Mouse (Mus musculus) NIH3T3 (cell line): ENCODE results near the gene Plcb2.

ENCODE experiments used
- DNase-seq: peaks from one replicate; pipeline ENCODE4 v3.0.0-alpha.2; 2012; ENCODE audit warnings: low read depth

Gene Plcb2

GRCm38 (mm10) chr2:118728337-118728736 is at the start of gene Plcb2:
Gene Plcb2, minus strand, starts transcription at chr2:118728438.
- no peak for DNase-seq

GRCm38 (mm10) chr2:118776295-118776694 is 48.1 kb upstream of the Plcb2 start:
- DNase-seq, result no peak

DNA sequence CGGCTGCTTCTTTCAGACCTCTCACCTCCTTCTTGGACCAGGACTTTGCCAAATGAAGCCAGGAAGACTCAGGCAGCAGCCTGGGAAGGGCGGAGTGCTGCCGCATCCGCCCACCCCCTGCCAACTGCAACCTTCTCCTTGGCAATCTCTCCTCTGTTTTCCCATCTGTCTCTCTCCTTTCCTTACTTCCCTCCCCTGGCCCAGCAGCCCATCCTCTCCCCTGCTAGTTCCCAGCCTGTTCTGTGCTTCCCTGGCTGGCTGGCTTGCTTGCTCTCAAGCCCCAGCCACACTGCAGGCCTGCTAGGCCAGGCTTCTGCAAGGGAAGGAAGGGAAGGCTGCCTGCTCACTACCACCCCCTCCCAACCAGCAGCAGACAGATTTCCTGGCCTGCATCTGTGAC is 47.6 kb upstream of the Plcb2 start:
- peak; percentile 68 for DNase-seq

- peak; percentile 73 for DNase-seq
Observed at GRCm38 (mm10) chr2:118775396-118775795, 47.2 kb upstream of the Plcb2 start.

GRCm38 (mm10) chr2:118774536-118774935 is 46.3 kb upstream of the Plcb2 start:
- DNase-seq, result no peak

DNA sequence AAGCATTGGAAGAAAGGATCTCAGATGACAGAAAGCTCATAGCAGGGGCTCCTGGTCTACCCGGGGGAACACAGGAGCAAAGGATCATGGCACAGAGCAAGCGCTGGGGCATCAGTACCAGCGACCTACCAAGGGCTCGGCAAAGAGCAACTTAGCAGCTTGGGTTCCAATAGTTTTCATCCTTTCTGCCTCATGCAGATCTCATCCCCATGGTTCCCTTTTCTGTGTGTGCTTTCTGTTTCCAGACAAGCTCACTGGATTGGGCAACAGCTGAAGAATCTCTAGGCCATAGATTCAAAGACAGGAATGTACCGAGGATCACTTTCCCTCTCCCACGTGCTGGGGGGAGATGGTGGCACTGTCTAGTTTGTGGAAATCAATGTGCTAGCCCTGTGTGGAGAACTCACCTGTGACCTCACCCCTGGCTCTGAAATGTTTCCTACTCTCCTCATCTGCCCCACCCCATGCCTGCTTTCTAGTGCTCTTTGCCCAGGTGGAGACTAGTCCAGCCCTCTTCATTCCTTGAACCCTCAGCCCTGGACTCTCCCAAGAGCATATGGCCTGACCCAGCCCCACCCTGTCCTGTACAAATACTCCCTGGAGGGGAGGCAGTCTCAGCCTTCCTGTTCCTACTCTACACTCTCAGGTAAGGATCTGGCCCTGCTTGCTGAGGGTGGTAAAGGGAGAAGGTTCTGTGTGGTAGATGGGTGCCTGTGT is 44.1 kb upstream of the Plcb2 start, which contains the start of gene Phgr1:
TSS of gene Phgr1 (plus strand) at position 612 of the 717 bp plus-strand sequence.
- no peak for DNase-seq

- DNase-seq, result peak; percentile 64
Observed at GRCm38 (mm10) chr2:118766041-118767033, 38.1 kb upstream of the Plcb2 start.

GRCm38 (mm10) chr2:118764875-118765274 is 36.6 kb upstream of the Plcb2 start:
- DNase-seq, result no peak

GRCm38 (mm10) chr2:118764094-118764831 is 36.0 kb upstream of the Plcb2 start:
- peak; percentile 79 for DNase-seq

- peak; percentile 84 for DNase-seq
Observed at GRCm38 (mm10) chr2:118763469-118763868, 35.2 kb upstream of the Plcb2 start.

GRCm38 (mm10) chr2:118762784-118763148 is 34.5 kb upstream of the Plcb2 start:
- DNase-seq, result peak; percentile 86

GRCm38 (mm10) chr2:118761906-118762783 is 33.9 kb upstream of the Plcb2 start, which contains the start of gene Ccdc9b:
Gene Ccdc9b, minus strand, starts transcription at chr2:118762661.
- peak; percentile 95 for DNase-seq

- DNase-seq, result peak; percentile 78
Observed at GRCm38 (mm10) chr2:118761358-118761757, 33.1 kb upstream of the Plcb2 start.

DNA sequence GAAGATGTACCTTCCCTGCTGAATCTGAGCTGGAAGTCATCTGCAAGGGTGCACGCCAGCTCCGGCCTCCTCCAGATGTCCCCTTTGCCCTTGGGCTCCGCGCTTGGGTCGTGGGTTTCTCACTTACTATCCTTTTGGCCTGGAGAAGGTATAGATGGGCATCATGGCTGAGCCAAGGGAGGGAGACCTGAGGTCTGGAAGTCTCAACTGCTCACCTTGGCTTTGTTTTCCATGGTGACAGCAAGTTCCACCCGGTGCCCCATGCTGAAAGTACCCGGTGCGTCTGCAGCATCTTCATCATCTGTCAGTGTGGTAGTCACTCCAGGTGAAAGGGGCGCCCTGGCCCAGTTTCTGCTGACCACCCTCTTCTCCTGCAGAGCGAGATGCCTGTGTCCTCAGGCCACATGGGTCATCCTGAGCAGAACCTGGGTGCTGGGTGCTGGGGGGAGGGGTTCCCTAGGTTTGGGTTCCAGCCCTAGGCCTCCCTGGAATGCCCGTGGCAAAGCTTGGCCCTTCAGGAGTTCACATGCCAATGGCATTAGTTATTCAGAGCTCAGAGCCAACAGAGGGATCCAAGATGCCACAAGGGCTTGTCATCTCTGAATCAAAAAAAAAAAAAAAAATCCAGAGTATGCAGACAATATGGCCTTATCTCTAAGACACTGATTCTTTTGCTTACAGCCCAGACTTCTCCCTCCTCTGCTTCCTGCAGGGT is 32.2 kb upstream of the Plcb2 start:
- DNase-seq, result peak; percentile 70

GRCm38 (mm10) chr2:118759828-118760227 is 31.6 kb upstream of the Plcb2 start:
- DNase-seq, result peak; percentile 57

DNA sequence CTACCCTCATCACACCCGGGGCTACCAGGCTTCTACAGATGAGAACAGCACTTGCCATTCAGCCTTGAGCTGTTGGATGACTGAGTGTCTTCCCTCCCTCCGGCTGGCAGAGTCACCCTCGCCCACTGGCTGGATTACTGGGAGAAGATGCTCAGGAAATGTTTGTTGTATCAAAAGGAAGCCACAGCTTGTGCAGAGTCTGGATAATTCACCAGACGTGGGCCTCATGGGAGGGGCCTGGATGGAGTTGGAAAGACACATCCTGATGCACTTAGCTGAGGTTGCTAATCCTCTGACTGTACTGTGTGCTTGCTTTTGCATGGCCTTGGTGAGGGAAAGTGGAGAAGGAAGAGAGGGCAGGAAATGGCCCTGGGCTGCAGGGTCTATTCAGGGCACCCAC is 27.9 kb upstream of the Plcb2 start:
- no peak for DNase-seq

DNA sequence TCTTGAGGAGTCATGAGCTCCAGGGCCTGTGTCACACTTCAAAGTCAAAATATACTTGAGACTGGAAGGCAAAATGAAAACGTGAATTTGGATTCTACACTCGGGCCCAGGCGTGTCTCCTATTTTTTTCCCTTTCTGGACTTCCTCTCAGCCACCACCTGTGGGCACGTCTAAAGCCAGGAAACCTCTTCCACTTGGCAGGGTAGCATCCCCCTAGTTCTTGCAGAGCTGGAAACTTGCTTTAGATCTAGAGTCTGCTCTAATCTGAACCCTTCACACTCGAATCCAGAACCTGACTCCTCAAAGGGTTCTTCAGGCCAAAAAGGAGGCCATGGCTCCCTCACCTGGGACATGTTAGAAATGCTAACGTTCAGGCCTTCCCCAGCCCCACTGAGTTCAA is 27.2 kb upstream of the Plcb2 start:
- DNase-seq, result no peak

DNA sequence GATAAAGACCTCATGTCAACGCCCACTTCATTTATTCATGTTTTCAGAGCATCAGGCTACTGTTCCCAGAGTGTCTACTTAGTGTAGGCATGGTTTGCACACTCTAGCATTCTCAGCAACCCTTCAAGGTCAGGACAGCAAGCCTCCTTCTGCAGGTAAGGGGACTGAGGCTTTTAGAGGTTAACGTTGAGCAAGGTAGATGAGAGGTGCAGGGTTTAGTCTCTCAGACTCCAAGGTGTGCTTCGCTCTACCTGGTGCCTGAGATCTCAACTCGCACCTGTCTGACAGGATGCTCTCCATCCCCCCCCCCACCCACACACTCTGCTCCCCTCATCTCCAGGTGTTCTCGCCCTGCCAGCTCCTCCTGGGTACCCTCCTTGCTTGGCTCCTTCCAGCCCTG is 25.9 kb upstream of the Plcb2 start:
- DNase-seq, result no peak

GRCm38 (mm10) chr2:118752792-118753108 is 24.5 kb upstream of the Plcb2 start:
- no peak for DNase-seq
